Mouse (Mus musculus) neural tube, embryonic 15.5 days (tissue): ENCODE results near the gene Eif4enif1. TPM values are rescaled to one million over a fixed set of nuclear protein-coding genes. Genes with fewer than 3 reads are reported as not detected.
"Not testable (repeated sequence)": the region's sequence is repeated elsewhere in the genome, so short reads cannot be mapped to it uniquely, and the experiment has no call there.

ENCODE experiments used
- ATAC-seq: fragments of 200-750 bp; cut with Nextera tagmentation; 2 replicates; pipeline ENCODE4 v1.8.0; 2017; ENCODE audit warnings: mild to moderate bottlenecking, moderate TSS enrichment, moderate library complexity; ENCODE audit not compliant: low FRiP score
- H3K27ac ChIP-seq: fragments of 300-500 bp; sonication (generic); replicated peaks from 2 replicates; pipeline ENCODE4 v1.5.1; 2015; ENCODE audit warnings: mild to moderate bottlenecking, inconsistent platforms
- H3K27me3 ChIP-seq: fragments of 300-500 bp; sonication (generic); replicated peaks from 2 replicates; pipeline ENCODE4 v1.6.1; 2015; ENCODE audit warnings: inconsistent platforms
- H3K36me3 ChIP-seq: fragments of 300-500 bp; sonication (generic); 2 replicates; pipeline ENCODE4 v1.6.1; 2015; ENCODE audit warnings: inconsistent platforms
- H3K4me1 ChIP-seq: fragments of 300-500 bp; sonication (generic); 2 replicates; pipeline ENCODE4 v1.6.1; 2015; ENCODE audit warnings: inconsistent platforms
- H3K4me2 ChIP-seq: fragments of 300-500 bp; sonication (generic); 2 replicates; pipeline ENCODE4 v1.6.1; 2015; ENCODE audit warnings: inconsistent platforms, mild to moderate bottlenecking, moderate library complexity
- H3K4me3 ChIP-seq: fragments of 300-500 bp; sonication (generic); replicated peaks from 2 replicates; pipeline ENCODE4 v1.5.1; 2015; ENCODE audit warnings: mild to moderate bottlenecking, inconsistent platforms
- H3K9ac ChIP-seq: fragments of 300-500 bp; sonication (generic); replicated peaks from 2 replicates; pipeline ENCODE4 v1.6.1; 2015; ENCODE audit warnings: mild to moderate bottlenecking, inconsistent platforms
- H3K9me3 ChIP-seq: fragments of 300-500 bp; sonication (generic); replicated peaks from 2 replicates; pipeline ENCODE4 v1.6.1; 2016; ENCODE audit warnings: inconsistent platforms
- WGBS: fragments of 180-500 bp; shearing (Covaris S2); methylation state at CpG from one replicate; pipeline ENCODE4 v1.1.7; 2015; ENCODE audit warnings: mixed read lengths; 5-methylcytosine and 5-hydroxymethylcytosine counted together
- polyA plus RNA-seq: library from polyadenylated mRNA; unstranded; fragments of >200 nt; fragmentation: Nextera tagmentation; extraction: Ambion mirVana; gene quantifications from 2 replicates; pipeline ENCODE4 v1.2.1, GENCODE M21; 2015

Gene Eif4enif1
- polyA plus RNA-seq, 1 experiment from 2014 or later = 53.1 TPM

GRCm38 (mm10) chr11:3167571-3168001 is 34.6 kb upstream of the Eif4enif1 start:
- ATAC-seq = peak; percentile 13; the same call in 1 of the 2 replicates
- H3K4me2 ChIP-seq, H3K27ac ChIP-seq, H3K4me1 ChIP-seq, H3K4me3 ChIP-seq, H3K36me3 ChIP-seq, H3K9ac ChIP-seq, H3K27me3 ChIP-seq: not testable (repeated sequence)
- 77% methylated on average over 4 of the region's 4 CpGs for WGBS
- peaks cover 22% of the 10 kb centered on the region for H3K9me3 ChIP-seq

- H3K27me3 ChIP-seq, H3K4me2 ChIP-seq, H3K36me3 ChIP-seq, H3K9ac ChIP-seq, H3K4me3 ChIP-seq, ATAC-seq, H3K27ac ChIP-seq, H3K4me1 ChIP-seq: not testable (repeated sequence)
- H3K9me3 ChIP-seq = peaks cover 25% of the 10 kb centered on the region
- 81% methylated on average over 2 of the region's 2 CpGs for WGBS
Measured at GRCm38 (mm10) chr11:3169042-3169441, 33.1 kb upstream of the Eif4enif1 start.

- not testable (repeated sequence) for H3K27me3 ChIP-seq, H3K27ac ChIP-seq, H3K4me1 ChIP-seq, H3K9ac ChIP-seq, H3K4me3 ChIP-seq, H3K4me2 ChIP-seq, ATAC-seq, H3K36me3 ChIP-seq
- WGBS = 69% methylated on average over 1 of the region's 1 CpGs
- peaks cover 19% of the 10 kb centered on the region for H3K9me3 ChIP-seq
Measured at GRCm38 (mm10) chr11:3171931-3172330, 30.3 kb upstream of the Eif4enif1 start.

- H3K27ac ChIP-seq, H3K4me1 ChIP-seq, ATAC-seq, H3K27me3 ChIP-seq, H3K4me3 ChIP-seq, H3K36me3 ChIP-seq, H3K9ac ChIP-seq, H3K4me2 ChIP-seq: not testable (repeated sequence)
- 68% methylated on average over 6 of the region's 6 CpGs for whole genome bisulfite sequencing
- H3K9me3 ChIP-seq = peaks cover 17% of the 10 kb centered on the region
Measured at GRCm38 (mm10) chr11:3172526-3172925, 29.7 kb upstream of the Eif4enif1 start.

GRCm38 (mm10) chr11:3173425-3174318 is 28.5 kb upstream of the Eif4enif1 start:
- not testable (repeated sequence) for H3K9ac ChIP-seq, H3K4me3 ChIP-seq, H3K36me3 ChIP-seq, H3K4me1 ChIP-seq, H3K27ac ChIP-seq, H3K4me2 ChIP-seq, H3K27me3 ChIP-seq
- ATAC-seq = peak; percentile 62
- WGBS = 86% methylated on average over 11 of the region's 11 CpGs
- peaks cover 15% of the 10 kb centered on the region for H3K9me3 ChIP-seq

- 84% methylated on average over 6 of the region's 6 CpGs for WGBS
- not testable (repeated sequence) for H3K27ac ChIP-seq, H3K4me3 ChIP-seq, H3K9ac ChIP-seq, H3K36me3 ChIP-seq, H3K27me3 ChIP-seq, H3K4me1 ChIP-seq, ATAC-seq, H3K4me2 ChIP-seq
- peaks cover 11% of the 10 kb centered on the region for H3K9me3 ChIP-seq
Measured at GRCm38 (mm10) chr11:3178968-3179725, 23.0 kb upstream of the Eif4enif1 start.

GRCm38 (mm10) chr11:3179726-3180092 is 22.5 kb upstream of the Eif4enif1 start:
- not testable (repeated sequence) for H3K36me3 ChIP-seq, H3K4me1 ChIP-seq, H3K27ac ChIP-seq, H3K9ac ChIP-seq, H3K4me2 ChIP-seq, ATAC-seq, H3K27me3 ChIP-seq, H3K4me3 ChIP-seq
- 89% methylated on average over 7 of the region's 7 CpGs for WGBS
- H3K9me3 ChIP-seq = peaks cover 11% of the 10 kb centered on the region

- H3K9ac ChIP-seq, H3K4me3 ChIP-seq, H3K4me2 ChIP-seq, H3K27me3 ChIP-seq, H3K27ac ChIP-seq, ATAC-seq, H3K36me3 ChIP-seq, H3K4me1 ChIP-seq: not testable (repeated sequence)
- 79% methylated on average over 6 of the region's 6 CpGs for WGBS
- peaks cover 11% of the 10 kb centered on the region for H3K9me3 ChIP-seq
Measured at GRCm38 (mm10) chr11:3180510-3181160, 21.6 kb upstream of the Eif4enif1 start.

GRCm38 (mm10) chr11:3181250-3181649 is 20.9 kb upstream of the Eif4enif1 start:
- 62% methylated on average over 4 of the region's 4 CpGs for WGBS
- ATAC-seq, H3K27ac ChIP-seq, H3K4me1 ChIP-seq, H3K9ac ChIP-seq, H3K4me3 ChIP-seq, H3K4me2 ChIP-seq, H3K27me3 ChIP-seq, H3K36me3 ChIP-seq: not testable (repeated sequence)
- H3K9me3 ChIP-seq = peaks cover 11% of the 10 kb centered on the region

GRCm38 (mm10) chr11:3181971-3182370 is 20.2 kb upstream of the Eif4enif1 start:
- not testable (repeated sequence) for H3K27me3 ChIP-seq, H3K4me1 ChIP-seq, ATAC-seq, H3K4me3 ChIP-seq, H3K36me3 ChIP-seq, H3K27ac ChIP-seq, H3K4me2 ChIP-seq, H3K9ac ChIP-seq
- WGBS = 33% methylated on average over 1 of the region's 1 CpGs
- peaks cover 11% of the 10 kb centered on the region for H3K9me3 ChIP-seq

GRCm38 (mm10) chr11:3182707-3183106 is 19.5 kb upstream of the Eif4enif1 start:
- not testable (repeated sequence) for H3K27me3 ChIP-seq, H3K36me3 ChIP-seq, H3K27ac ChIP-seq, H3K4me1 ChIP-seq, H3K9ac ChIP-seq, H3K4me3 ChIP-seq, H3K4me2 ChIP-seq, ATAC-seq
- 86% methylated on average over 1 of the region's 1 CpGs for WGBS
- H3K9me3 ChIP-seq = peaks cover 11% of the 10 kb centered on the region
